Mouse (Mus musculus) liver, adult 2 months (tissue): ENCODE measurements around the gene Rccd1.

Experiments used
- CTCF ChIP-seq: fragments of 200-500 bp; IDR thresholded peaks from 2 replicates; pipeline ENCODE4 v1.5.1; 2011; ENCODE audit warnings: low read depth, low read length, control low read depth
- POLR2A ChIP-seq: fragments of 200-500 bp; IDR thresholded peaks from 2 replicates; pipeline ENCODE4 v1.6.1; 2011; ENCODE audit warnings: low read length, control low read depth; ENCODE audit not compliant: insufficient read depth; ENCODE audit errors: extremely low read depth

GRCm38 (mm10) chr7:80252437-80252836, 71.8 kb downstream of the Rccd1 start:
- TF ChIP-seq CTCF (no peak), POLR2A (no peak)
